Comparison of ENCODE assay signal across 8 mouse cellular contexts in the genomic region with DNA sequence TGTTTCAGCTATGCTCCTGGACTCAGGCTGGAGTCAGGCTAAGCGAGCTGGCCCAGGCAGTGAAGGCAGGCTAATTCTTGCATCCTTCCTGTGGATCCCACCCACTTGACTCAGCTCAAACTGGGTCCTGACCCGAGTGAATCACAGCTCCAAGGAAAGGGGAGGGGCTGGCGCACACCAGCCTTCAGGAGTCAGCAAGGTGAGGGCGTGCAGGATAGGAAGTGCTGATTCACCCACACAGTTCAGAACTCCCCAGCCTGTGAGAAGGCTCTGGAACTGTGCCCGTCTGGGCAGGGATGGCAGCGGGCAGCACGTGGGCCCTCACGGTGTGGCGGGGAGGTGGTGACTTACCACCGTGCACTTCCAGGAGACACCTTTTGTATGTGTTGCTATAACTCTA. TPM values are rescaled to one million over a fixed set of nuclear protein-coding genes. Genes with fewer than 3 reads are reported as not detected.
A peak's percentile ranks its signal among the peaks of the same experiment; 100 is the strongest.
DNase-seq lines count a peak whose midpoint lies in the region; ATAC-seq lines count a peak whose summit lies in the region.

No protein-coding gene starts in this region.

- H3K9me3 ChIP-seq in limb, embryonic 13.5 days: no peaks in the 10 kb centered on the region; the same call in 1 of the 2 replicates
- H3K9me3 ChIP-seq in limb, embryonic 10.5 days (replicated peaks): no peaks in the 10 kb centered on the region
- H3K9me3 ChIP-seq in intestine, embryonic 16.5 days (ENCODE audit: control insufficient read depth, low read length): no peaks in the 10 kb centered on the region
- H3K9me3 ChIP-seq in forebrain, embryonic 10.5 days: no peaks in the 10 kb centered on the region
- H3K9me3 ChIP-seq in forebrain, embryonic 13.5 days (replicated peaks): no peaks in the 10 kb centered on the region

- no peak overlapping the region for H3K4me2 ChIP-seq in limb, embryonic 13.5 days (replicated peaks)
- peak overlapping the region; percentile 9; the same call in 1 of the 2 replicates for H3K4me2 ChIP-seq in intestine, embryonic 16.5 days (ENCODE audit: low read depth, low read length)
- no peak overlapping the region for H3K4me2 ChIP-seq in forebrain, embryonic 13.5 days

- WGBS in limb, embryonic 13.5 days: 78% methylated on average over 10 of the region's 10 CpGs
- WGBS in limb, embryonic 10.5 days: 76% methylated on average over 10 of the region's 10 CpGs
- WGBS in intestine, embryonic 16.5 days: 63% methylated on average over 10 of the region's 10 CpGs
- 82% methylated on average over 10 of the region's 10 CpGs for WGBS in forebrain, embryonic 10.5 days
- WGBS in forebrain, embryonic 13.5 days: 82% methylated on average over 10 of the region's 10 CpGs

- H3K27ac ChIP-seq in limb, embryonic 13.5 days: no peak overlapping the region
- H3K27ac ChIP-seq in limb, embryonic 10.5 days: no peak overlapping the region
- peak overlapping the region; percentile 61 for H3K27ac ChIP-seq in intestine, embryonic 16.5 days (ENCODE audit: low read length)
- no peak overlapping the region for H3K27ac ChIP-seq in forebrain, embryonic 10.5 days
- H3K27ac ChIP-seq in forebrain, embryonic 13.5 days: no peak overlapping the region

- H3K36me3 ChIP-seq in limb, embryonic 13.5 days: no peaks in the 10 kb centered on the region
- H3K36me3 ChIP-seq in limb, embryonic 10.5 days: no peaks in the 10 kb centered on the region
- no peaks in the 10 kb centered on the region for H3K36me3 ChIP-seq in intestine, embryonic 16.5 days (ENCODE audit: control insufficient read depth, insufficient read depth, low read length)
- no peaks in the 10 kb centered on the region for H3K36me3 ChIP-seq in forebrain, embryonic 10.5 days (replicated peaks)
- no peaks in the 10 kb centered on the region for H3K36me3 ChIP-seq in forebrain, embryonic 13.5 days (ENCODE audit: poor library complexity, severe bottlenecking)

- H3K4me3 ChIP-seq in limb, embryonic 13.5 days: no peak overlapping the region
- H3K4me3 ChIP-seq in limb, embryonic 10.5 days: no peak overlapping the region
- H3K4me3 ChIP-seq in intestine, embryonic 16.5 days (ENCODE audit: low read length): no peak overlapping the region
- no peak overlapping the region for H3K4me3 ChIP-seq in forebrain, embryonic 10.5 days
- no peak overlapping the region for H3K4me3 ChIP-seq in forebrain, embryonic 13.5 days

- H3K27me3 ChIP-seq in limb, embryonic 13.5 days: no peaks in the 10 kb centered on the region
- H3K27me3 ChIP-seq in limb, embryonic 10.5 days (ENCODE audit: low read depth, poor library complexity, severe bottlenecking): no peaks in the 10 kb centered on the region
- H3K27me3 ChIP-seq in intestine, embryonic 16.5 days (replicated peaks; ENCODE audit: control insufficient read depth, insufficient read depth, low read length): no peaks in the 10 kb centered on the region
- H3K27me3 ChIP-seq in forebrain, embryonic 10.5 days (ENCODE audit: poor library complexity, severe bottlenecking): no peaks in the 10 kb centered on the region
- H3K27me3 ChIP-seq in forebrain, embryonic 13.5 days: no peaks in the 10 kb centered on the region

- ATAC-seq in limb, embryonic 13.5 days (ENCODE audit: low FRiP score, low read depth): peak; percentile 32; the same call in 1 of the 2 replicates
- ATAC-seq in common myeloid progenitor, adult 5-6 weeks (replicated peaks; ENCODE audit: low read depth, poor library complexity, severe bottlenecking): peak; percentile 83
- ATAC-seq in intestine, embryonic 16.5 days: peak; percentile 96
- no peak for ATAC-seq in forebrain, embryonic 13.5 days

- no peaks in the 10 kb centered on the region for H3K4me1 ChIP-seq in limb, embryonic 13.5 days
- H3K4me1 ChIP-seq in limb, embryonic 10.5 days: no peaks in the 10 kb centered on the region
- peaks cover 12% of the 10 kb centered on the region; the same call in 1 of the 2 replicates for H3K4me1 ChIP-seq in intestine, embryonic 16.5 days (ENCODE audit: control insufficient read depth, insufficient read depth, low read length)
- no peaks in the 10 kb centered on the region for H3K4me1 ChIP-seq in forebrain, embryonic 10.5 days
- H3K4me1 ChIP-seq in forebrain, embryonic 13.5 days: no peaks in the 10 kb centered on the region

- DNase-seq in limb, embryonic 10.5 days (ENCODE audit: low spot score): no peak
- peak; percentile 75 for DNase-seq in lung, postnatal 36 days
- no peak for DNase-seq in thymus, postnatal 4 days
- no peak for DNase-seq in forebrain, embryonic 10.5 days (ENCODE audit: extremely low spot score, low spot score)

- H3K9ac ChIP-seq in limb, embryonic 13.5 days: no peak overlapping the region
- H3K9ac ChIP-seq in intestine, embryonic 16.5 days (ENCODE audit: low read depth, low read length): peak overlapping the region; percentile 7; the same call in 1 of the 2 replicates
- H3K9ac ChIP-seq in forebrain, embryonic 13.5 days: no peak overlapping the region

RNA-seq across cellular contexts. Expression of gene Proser2, which starts 11.8 kb away (rescaled TPM):
- polyA plus RNA-seq in limb, embryonic 13.5 days (2015; fragmentation: Nextera tagmentation; extraction: Ambion mirVana): 6.8 and 8.8 TPM in 2 replicates
- polyA plus RNA-seq in limb, embryonic 10.5 days (2016; fragmentation: Nextera tagmentation; extraction: Ambion mirVana): 4.2 and 5.1 TPM in 2 replicates
- total RNA-seq in common myeloid progenitor, adult 5-6 weeks (2017): 0.64 and 1.0 TPM in 2 replicates
- polyA plus RNA-seq in intestine, embryonic 16.5 days (2015; fragmentation: Nextera tagmentation; extraction: Ambion mirVana): 24.0 and 25.9 TPM in 2 replicates
- polyA plus RNA-seq in forebrain, embryonic 10.5 days (2016; fragmentation: Nextera tagmentation; extraction: Ambion mirVana): 2.3 and 2.9 TPM in 2 replicates
- 1.9 and 2.4 TPM in 2 replicates for polyA plus RNA-seq in forebrain, embryonic 13.5 days (2015; fragmentation: Nextera tagmentation; extraction: Ambion mirVana)
